Mouse (Mus musculus): ENCODE data around the gene Trim46. TPM values are rescaled to one million over a fixed set of nuclear protein-coding genes. Genes with fewer than 3 reads are reported as not detected.

The Trim46 gene
- polyA plus RNA-seq, 1 experiment from 2014 or later = 4.4 TPM

- Histone ChIP-seq H3K4me2 (ENCODE audit: low read depth, low read length) (peak overlapping the region; percentile 85), H3K9me3 (replicated peaks; ENCODE audit: control insufficient read depth, low read length) (no peaks in the 10 kb centered on the region), H3K4me3 (replicated peaks; ENCODE audit: low read length) (peak overlapping the region; percentile 12; the same call in 1 of the 2 replicates), H3K27me3 (ENCODE audit: control insufficient read depth, insufficient read depth, low read length) (no peaks in the 10 kb centered on the region), H3K36me3 (ENCODE audit: control insufficient read depth, insufficient read depth, low read length) (no peaks in the 10 kb centered on the region), H3K27ac (ENCODE audit: low read length) (peak overlapping the region; percentile 77), H3K4me1 (ENCODE audit: control insufficient read depth, insufficient read depth, low read length) (peaks cover 24% of the 10 kb centered on the region), H3K9ac (ENCODE audit: low read length) (peak overlapping the region; percentile 56; the same call in 1 of the 2 replicates)
- peak; percentile 18; the same call in 1 of the 2 replicates for ATAC-seq (ENCODE audit: insufficient read depth, low FRiP score)
- WGBS = 51% methylated on average over 6 of the region's 6 CpGs
These were observed 13.5 kb downstream of the Trim46 start for GRCm38 (mm10) chr3:89232614-89233013.

- Histone ChIP-seq H3K27me3 (ENCODE audit: control insufficient read depth, insufficient read depth, low read length) (no peaks in the 10 kb centered on the region), H3K4me3 (replicated peaks; ENCODE audit: low read length) (peak overlapping the region; percentile 52), H3K36me3 (ENCODE audit: control insufficient read depth, insufficient read depth, low read length) (no peaks in the 10 kb centered on the region), H3K27ac (ENCODE audit: low read length) (peak overlapping the region; percentile 77), H3K4me1 (ENCODE audit: control insufficient read depth, insufficient read depth, low read length) (peaks cover 30% of the 10 kb centered on the region), H3K4me2 (ENCODE audit: low read depth, low read length) (peak overlapping the region; percentile 85), H3K9me3 (replicated peaks; ENCODE audit: control insufficient read depth, low read length) (no peaks in the 10 kb centered on the region), H3K9ac (ENCODE audit: low read length) (peak overlapping the region; percentile 24)
- ATAC-seq (ENCODE audit: insufficient read depth, low FRiP score) = no peak
- 68% methylated on average over 16 of the region's 16 CpGs for WGBS
These were observed 14.3 kb downstream of the Trim46 start for GRCm38 (mm10) chr3:89231772-89232275.

GRCm38 (mm10) chr3:89231345-89231744 lies 14.8 kb downstream of the Trim46 start:
- Histone ChIP-seq H3K27me3 (ENCODE audit: control insufficient read depth, insufficient read depth, low read length) (no peaks in the 10 kb centered on the region), H3K27ac (ENCODE audit: low read length) (peak overlapping the region; percentile 77), H3K4me2 (ENCODE audit: low read depth, low read length) (peak overlapping the region; percentile 85), H3K4me3 (replicated peaks; ENCODE audit: low read length) (peak overlapping the region; percentile 52), H3K9me3 (replicated peaks; ENCODE audit: control insufficient read depth, low read length) (no peaks in the 10 kb centered on the region), H3K4me1 (ENCODE audit: control insufficient read depth, insufficient read depth, low read length) (peaks cover 35% of the 10 kb centered on the region), H3K9ac (ENCODE audit: low read length) (peak overlapping the region; percentile 24), H3K36me3 (ENCODE audit: control insufficient read depth, insufficient read depth, low read length) (no peaks in the 10 kb centered on the region)
- 53% methylated on average over 7 of the region's 7 CpGs for whole genome bisulfite sequencing
- no peak for ATAC-seq (ENCODE audit: insufficient read depth, low FRiP score)

- Histone ChIP-seq H3K9ac (ENCODE audit: low read length) (peak overlapping the region; percentile 20; the same call in 1 of the 2 replicates), H3K4me2 (ENCODE audit: low read depth, low read length) (peak overlapping the region; percentile 85), H3K4me3 (replicated peaks; ENCODE audit: low read length) (peak overlapping the region; percentile 52), H3K4me1 (ENCODE audit: control insufficient read depth, insufficient read depth, low read length) (peaks cover 42% of the 10 kb centered on the region), H3K27ac (ENCODE audit: low read length) (no peak overlapping the region), H3K27me3 (ENCODE audit: control insufficient read depth, insufficient read depth, low read length) (no peaks in the 10 kb centered on the region; the same call in 1 of the 2 replicates), H3K9me3 (replicated peaks; ENCODE audit: control insufficient read depth, low read length) (no peaks in the 10 kb centered on the region), H3K36me3 (ENCODE audit: control insufficient read depth, insufficient read depth, low read length) (no peaks in the 10 kb centered on the region)
- WGBS = 70% methylated on average over 2 of the region's 2 CpGs
- ATAC-seq (ENCODE audit: insufficient read depth, low FRiP score) = no peak
These were observed 15.5 kb downstream of the Trim46 start for GRCm38 (mm10) chr3:89230561-89230960.

- Histone ChIP-seq H3K4me2 (ENCODE audit: low read depth, low read length) (peak overlapping the region; percentile 85), H3K36me3 (ENCODE audit: control insufficient read depth, insufficient read depth, low read length) (no peaks in the 10 kb centered on the region), H3K9ac (ENCODE audit: low read length) (peak overlapping the region; percentile 69), H3K4me3 (replicated peaks; ENCODE audit: low read length) (peak overlapping the region; percentile 52), H3K9me3 (replicated peaks; ENCODE audit: control insufficient read depth, low read length) (no peaks in the 10 kb centered on the region), H3K27me3 (ENCODE audit: control insufficient read depth, insufficient read depth, low read length) (no peaks in the 10 kb centered on the region; the same call in 1 of the 2 replicates), H3K4me1 (ENCODE audit: control insufficient read depth, insufficient read depth, low read length) (peaks cover 40% of the 10 kb centered on the region), H3K27ac (ENCODE audit: low read length) (peak overlapping the region; percentile 83)
- 36% methylated on average over 4 of the region's 4 CpGs for WGBS
- ATAC-seq (ENCODE audit: insufficient read depth, low FRiP score) = no peak
These were observed 16.8 kb downstream of the Trim46 start for GRCm38 (mm10) chr3:89229276-89229675.

GRCm38 (mm10) chr3:89228836-89229235 lies 17.3 kb downstream of the Trim46 start, which contains the start of gene Muc1:
Gene Muc1, plus strand, starts transcription at chr3:89229057.
- Histone ChIP-seq H3K9ac (ENCODE audit: low read length) (peak within 1 kb of the TSS; percentile 69), H3K4me3 (replicated peaks; ENCODE audit: low read length) (peak within 1 kb of the TSS; percentile 52), H3K4me1 (ENCODE audit: control insufficient read depth, insufficient read depth, low read length) (peaks cover 36% of the 10 kb centered on the region), H3K36me3 (ENCODE audit: control insufficient read depth, insufficient read depth, low read length) (no peaks in the 10 kb centered on the region), H3K4me2 (ENCODE audit: low read depth, low read length) (peak within 1 kb of the TSS; percentile 85), H3K9me3 (replicated peaks; ENCODE audit: control insufficient read depth, low read length) (no peaks in the 10 kb centered on the region), H3K27ac (ENCODE audit: low read length) (peak within 1 kb of the TSS; percentile 83), H3K27me3 (ENCODE audit: control insufficient read depth, insufficient read depth, low read length) (no peaks in the 10 kb centered on the region; the same call in 1 of the 2 replicates)
- ATAC-seq (ENCODE audit: insufficient read depth, low FRiP score) = peak; percentile 52
- WGBS = 25% methylated on average over 10 of the region's 10 CpGs

GRCm38 (mm10) chr3:89228180-89228549 lies 17.9 kb downstream of the Trim46 start:
- under 1% methylated on average over 20 of the region's 20 CpGs for WGBS
- Histone ChIP-seq H3K4me2 (ENCODE audit: low read depth, low read length) (peak overlapping the region; percentile 85), H3K27me3 (ENCODE audit: control insufficient read depth, insufficient read depth, low read length) (no peaks in the 10 kb centered on the region; the same call in 1 of the 2 replicates), H3K36me3 (ENCODE audit: control insufficient read depth, insufficient read depth, low read length) (no peaks in the 10 kb centered on the region), H3K9me3 (replicated peaks; ENCODE audit: control insufficient read depth, low read length) (no peaks in the 10 kb centered on the region), H3K4me1 (ENCODE audit: control insufficient read depth, insufficient read depth, low read length) (peaks cover 31% of the 10 kb centered on the region), H3K9ac (ENCODE audit: low read length) (peak overlapping the region; percentile 69), H3K27ac (ENCODE audit: low read length) (peak overlapping the region; percentile 83), H3K4me3 (replicated peaks; ENCODE audit: low read length) (peak overlapping the region; percentile 52)
- peak; percentile 46; the same call in 1 of the 2 replicates for ATAC-seq (ENCODE audit: insufficient read depth, low FRiP score)

GRCm38 (mm10) chr3:89227307-89228179 lies 18.6 kb downstream of the Trim46 start:
- Histone ChIP-seq H3K4me1 (ENCODE audit: control insufficient read depth, insufficient read depth, low read length) (peaks cover 28% of the 10 kb centered on the region), H3K27ac (ENCODE audit: low read length) (peak overlapping the region; percentile 83), H3K9me3 (replicated peaks; ENCODE audit: control insufficient read depth, low read length) (no peaks in the 10 kb centered on the region), H3K4me2 (ENCODE audit: low read depth, low read length) (peak overlapping the region; percentile 85), H3K9ac (ENCODE audit: low read length) (peak overlapping the region; percentile 60), H3K36me3 (ENCODE audit: control insufficient read depth, insufficient read depth, low read length) (no peaks in the 10 kb centered on the region), H3K27me3 (ENCODE audit: control insufficient read depth, insufficient read depth, low read length) (no peaks in the 10 kb centered on the region; the same call in 1 of the 2 replicates), H3K4me3 (replicated peaks; ENCODE audit: low read length) (peak overlapping the region; percentile 52)
- ATAC-seq (ENCODE audit: insufficient read depth, low FRiP score) = peak; percentile 79
- WGBS = 4% methylated on average over 41 of the region's 41 CpGs

- Histone ChIP-seq H3K4me1 (ENCODE audit: control insufficient read depth, insufficient read depth, low read length) (peaks cover 28% of the 10 kb centered on the region), H3K36me3 (ENCODE audit: control insufficient read depth, insufficient read depth, low read length) (no peaks in the 10 kb centered on the region), H3K27me3 (ENCODE audit: control insufficient read depth, insufficient read depth, low read length) (no peaks in the 10 kb centered on the region; the same call in 1 of the 2 replicates), H3K4me3 (replicated peaks; ENCODE audit: low read length) (peak within 1 kb of the TSS; percentile 52), H3K9ac (ENCODE audit: low read length) (peak within 1 kb of the TSS; percentile 60), H3K9me3 (replicated peaks; ENCODE audit: control insufficient read depth, low read length) (no peaks in the 10 kb centered on the region), H3K4me2 (ENCODE audit: low read depth, low read length) (peak within 1 kb of the TSS; percentile 85), H3K27ac (ENCODE audit: low read length) (peak within 1 kb of the TSS; percentile 83)
- ATAC-seq (ENCODE audit: insufficient read depth, low FRiP score) = no peak
- WGBS = 3% methylated on average over 21 of the region's 21 CpGs
These were observed 19.2 kb downstream of the Trim46 start, which contains the start of gene Mtx1 for GRCm38 (mm10) chr3:89226900-89227299. Gene Mtx1, minus strand, starts transcription at chr3:89227088.

Data from stomach, embryonic 16.5 days (tissue).